Mouse (Mus musculus) lung, adult 2 months (tissue): Measurements from ENCODE around the gene Aak1. TPM values are rescaled to one million over a fixed set of nuclear protein-coding genes. Genes with fewer than 3 reads are reported as not detected.

Experiments used
- DNase-seq: peaks from one replicate; pipeline ENCODE4 v3.0.0; 2022
- H3K4me1 ChIP-seq: fragments of 200-500 bp; 2 replicates; pipeline ENCODE4 v1.6.1; 2011; ENCODE audit warnings: low read length; ENCODE audit not compliant: control insufficient read depth, insufficient read depth
- H3K4me3 ChIP-seq: fragments of 200-500 bp; replicated peaks from 2 replicates; pipeline ENCODE3; 2011; ENCODE audit warnings: low read depth, mild to moderate bottlenecking, control low read depth, low read length; ENCODE audit errors: extremely low read depth
- CTCF ChIP-seq: fragments of 200-500 bp; IDR thresholded peaks from 2 replicates; pipeline ENCODE4 v1.5.1; 2011; ENCODE audit warnings: mild to moderate bottlenecking, low read length, control low read depth; ENCODE audit not compliant: insufficient read depth
- POLR2A ChIP-seq: fragments of 200-500 bp; IDR thresholded peaks from 2 replicates; pipeline ENCODE4 v1.6.1; 2011; ENCODE audit warnings: low read depth, mild to moderate bottlenecking, control low read depth, low read length, borderline replicate concordance; ENCODE audit errors: extremely low read depth
- WGBS: fragments of 180-500 bp; shearing (Covaris S2); methylation state at CpG from one replicate; pipeline ENCODE4 v1.1.7; 2018; 5-methylcytosine and 5-hydroxymethylcytosine counted together
- polyA plus RNA-seq: library from polyadenylated mRNA; depleted of rRNA; stranded (reverse); fragments of >200 nt; gene quantifications from 2 replicates; pipeline ENCODE4 v1.2.3, GENCODE M21; 2012

The Aak1 gene
- polyA plus RNA-seq, 1 experiment: 17.7 TPM

- no peak for TF ChIP-seq POLR2A
- no peak for TF ChIP-seq CTCF
- Histone ChIP-seq H3K4me1 (peaks cover 5% of the 10 kb centered on the region), H3K4me3 (no peak overlapping the region)
- WGBS: 80% methylated on average over 4 of the region's 4 CpGs
- DNase-seq: no peak
These were observed 30.4 kb upstream of the Aak1 start for GRCm38 (mm10) chr6:86818914-86819313.

GRCm38 (mm10) chr6:86819926-86820325, 29.4 kb upstream of the Aak1 start:
- no peak for DNase-seq
- H3K4me3 ChIP-seq: no peak overlapping the region
- 86% methylated on average over 5 of the region's 5 CpGs for WGBS
- no peak for TF ChIP-seq CTCF
- TF ChIP-seq POLR2A: no peak
- H3K4me1 ChIP-seq: peaks cover 6% of the 10 kb centered on the region

- WGBS: 63% methylated on average over 7 of the region's 7 CpGs
- peaks cover 6% of the 10 kb centered on the region for H3K4me1 ChIP-seq
- DNase-seq: peak; percentile 30
- H3K4me3 ChIP-seq: no peak overlapping the region
- TF ChIP-seq POLR2A (no peak), CTCF (peak; percentile 0; the same call in 1 of the 2 replicates)
These were observed 28.6 kb upstream of the Aak1 start for GRCm38 (mm10) chr6:86820690-86821089.

GRCm38 (mm10) chr6:86822285-86823050, 26.8 kb upstream of the Aak1 start:
- Histone ChIP-seq H3K4me1 (peaks cover 6% of the 10 kb centered on the region), H3K4me3 (peak overlapping the region; percentile 4)
- 17% methylated on average over 19 of the region's 19 CpGs for WGBS
- TF ChIP-seq POLR2A (no peak), CTCF (no peak)
- peak; percentile 31 for DNase-seq

GRCm38 (mm10) chr6:86823051-86823431, 26.3 kb upstream of the Aak1 start:
- 50% methylated on average over 9 of the region's 9 CpGs for WGBS
- H3K4me3 ChIP-seq: no peak overlapping the region
- no peak for DNase-seq
- H3K4me1 ChIP-seq: peaks cover 6% of the 10 kb centered on the region
- no peak for TF ChIP-seq CTCF
- TF ChIP-seq POLR2A: no peak

GRCm38 (mm10) chr6:86823824-86824223, 25.5 kb upstream of the Aak1 start:
- peak; percentile 47 for DNase-seq
- TF ChIP-seq CTCF (no peak), POLR2A (peak; percentile 42; the same call in 1 of the 2 replicates)
- H3K4me1 ChIP-seq: peaks cover 6% of the 10 kb centered on the region
- H3K4me3 ChIP-seq: no peak overlapping the region
- WGBS: 25% methylated on average over 10 of the region's 10 CpGs

- WGBS: 93% methylated on average over 7 of the region's 7 CpGs
- TF ChIP-seq POLR2A (no peak), CTCF (no peak)
- DNase-seq: no peak
- Histone ChIP-seq H3K4me3 (no peak overlapping the region), H3K4me1 (peaks cover 6% of the 10 kb centered on the region)
These were observed 24.9 kb upstream of the Aak1 start for GRCm38 (mm10) chr6:86824401-86824800.

- DNase-seq: no peak
These were observed 21.9 kb upstream of the Aak1 start for GRCm38 (mm10) chr6:86827432-86827831.

GRCm38 (mm10) chr6:86829768-86830167, 19.5 kb upstream of the Aak1 start:
- DNase-seq: no peak
- Histone ChIP-seq H3K4me1 (peaks cover 15% of the 10 kb centered on the region), H3K4me3 (no peak overlapping the region)
- TF ChIP-seq POLR2A (no peak), CTCF (no peak)
- WGBS: 71% methylated on average over 6 of the region's 6 CpGs

More at GRCm38 (mm10) chr6:86827432-86827831, 21.9 kb upstream of the Aak1 start:
- 90% methylated on average over 2 of the region's 2 CpGs for WGBS
- Histone ChIP-seq H3K4me3 (no peak overlapping the region), H3K4me1 (peaks cover 13% of the 10 kb centered on the region)
- TF ChIP-seq POLR2A (no peak), CTCF (peak; percentile 51)
